Mouse (Mus musculus) forebrain, postnatal 0 days (tissue): ENCODE results near the gene Gsn. TPM values are rescaled to one million over a fixed set of nuclear protein-coding genes. Genes with fewer than 3 reads are reported as not detected.

ENCODE experiments used
- ATAC-seq: fragments of 200-750 bp; cut with Nextera tagmentation; 2 replicates; pipeline ENCODE4 v1.8.0; 2017; ENCODE audit warnings: mild to moderate bottlenecking, moderate library complexity
- DNase-seq: peaks from one replicate; pipeline ENCODE4 v3.0.0-alpha.2; 2015
- H3K27ac ChIP-seq: fragments of 300-500 bp; sonication (generic); 2 replicates; pipeline ENCODE4 v1.5.1; 2014; ENCODE audit warnings: low read depth, mild to moderate bottlenecking, antibody characterized with exemption, low read length, moderate library complexity, mixed read lengths
- H3K27me3 ChIP-seq: fragments of 300-500 bp; sonication (generic); 2 replicates; pipeline ENCODE4 v1.6.1; 2014; ENCODE audit warnings: mild to moderate bottlenecking, low read length, mixed read lengths; ENCODE audit not compliant: insufficient read depth
- H3K36me3 ChIP-seq: fragments of 300-500 bp; sonication (generic); 2 replicates; pipeline ENCODE4 v1.6.1; 2014; ENCODE audit warnings: mild to moderate bottlenecking, moderate library complexity; ENCODE audit not compliant: insufficient read depth
- H3K4me1 ChIP-seq: fragments of 300-500 bp; sonication (generic); 2 replicates; pipeline ENCODE4 v1.6.1; 2014; ENCODE audit warnings: antibody characterized with exemption; ENCODE audit not compliant: insufficient read depth
- H3K4me2 ChIP-seq: fragments of 300-500 bp; sonication (generic); 2 replicates; pipeline ENCODE4 v1.6.1; 2014; ENCODE audit warnings: low read depth, mild to moderate bottlenecking, moderate library complexity
- H3K4me3 ChIP-seq: fragments of 300-500 bp; sonication (generic); 2 replicates; pipeline ENCODE4 v1.5.1; 2014; ENCODE audit warnings: low read depth, low read length, mixed read lengths
- H3K9ac ChIP-seq: fragments of 300-500 bp; sonication (generic); 2 replicates; pipeline ENCODE4 v1.6.1; 2014; ENCODE audit warnings: mild to moderate bottlenecking
- H3K9me3 ChIP-seq: fragments of 300-500 bp; sonication (generic); 2 replicates; pipeline ENCODE4 v1.6.1; 2016; ENCODE audit warnings: low read length
- CTCF ChIP-seq: sonication (generic); IDR thresholded peaks from 2 replicates; pipeline ENCODE4 v1.5.1; 2016; ENCODE audit warnings: antibody characterized with exemption, control low read depth, low read depth
- WGBS: fragments of 180-500 bp; shearing (Covaris S2); extraction: QIAGEN DNeasy Blood & Tissue Kit; methylation state at CpG from one replicate; pipeline ENCODE4 v1.1.7; 2014; 5-methylcytosine and 5-hydroxymethylcytosine counted together
- polyA plus RNA-seq: library from polyadenylated mRNA; unstranded; fragments of >200 nt; fragmentation: Nextera tagmentation; extraction: Ambion mirVana; gene quantifications from 2 replicates; pipeline ENCODE4 v1.2.1, GENCODE M21; 2015
- total RNA-seq: library from RNA; depleted of rRNA; stranded (reverse); fragments of >200 nt; gene quantifications from 2 replicates; pipeline ENCODE4 v1.2.3, GENCODE M21; 2014

Gsn gene
- total and polyA plus RNA-seq, 2 experiments from 2014 or later: 24.3 to 30.3 TPM

DNA sequence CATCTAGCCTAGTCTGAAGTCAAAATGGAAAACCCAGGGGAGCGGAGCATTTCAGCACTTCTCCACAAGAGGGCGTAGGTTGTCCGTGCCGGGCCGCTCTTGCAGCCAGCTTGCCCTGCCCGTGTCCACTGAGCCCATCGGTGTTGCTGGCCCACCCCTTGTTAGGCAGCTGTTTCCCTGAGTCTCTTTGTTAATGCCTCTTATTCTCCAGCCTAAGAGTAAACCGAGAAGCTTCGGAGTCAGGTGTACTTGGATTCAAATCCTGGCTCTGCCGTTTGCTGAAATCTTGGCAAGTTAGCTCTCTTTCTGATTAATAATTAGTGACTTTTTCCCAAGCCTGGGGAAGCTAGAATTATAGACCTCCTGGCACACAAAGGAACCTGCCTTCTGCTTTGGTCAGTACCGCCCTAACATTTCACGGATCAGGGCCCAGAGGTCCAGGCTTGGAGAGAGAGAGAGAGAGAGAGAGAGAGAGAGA is 41.3 kb upstream of the Gsn start:
- DNase-seq: peak; percentile 82
- TF ChIP-seq CTCF: peak; percentile 89
- H3K27me3 ChIP-seq: no peaks in the 10 kb centered on the region
- ATAC-seq: peak; percentile 90
- no peak overlapping the region for H3K4me3 ChIP-seq
- 0 out of 2 replicates have a peak overlapping the region, but pooled peaks have one; percentile 1 for H3K9ac ChIP-seq
- H3K27ac ChIP-seq: no peak overlapping the region
- H3K9me3 ChIP-seq: no peaks in the 10 kb centered on the region
- H3K4me2 ChIP-seq: peak overlapping the region; percentile 31
- H3K4me1 ChIP-seq: 0 out of 2 replicates have a peak, but pooled peaks cover 4% of the 10 kb centered on the region
- H3K36me3 ChIP-seq: no peaks in the 10 kb centered on the region
- 1% methylated on average over 12 of the region's 12 CpGs for WGBS

DNA sequence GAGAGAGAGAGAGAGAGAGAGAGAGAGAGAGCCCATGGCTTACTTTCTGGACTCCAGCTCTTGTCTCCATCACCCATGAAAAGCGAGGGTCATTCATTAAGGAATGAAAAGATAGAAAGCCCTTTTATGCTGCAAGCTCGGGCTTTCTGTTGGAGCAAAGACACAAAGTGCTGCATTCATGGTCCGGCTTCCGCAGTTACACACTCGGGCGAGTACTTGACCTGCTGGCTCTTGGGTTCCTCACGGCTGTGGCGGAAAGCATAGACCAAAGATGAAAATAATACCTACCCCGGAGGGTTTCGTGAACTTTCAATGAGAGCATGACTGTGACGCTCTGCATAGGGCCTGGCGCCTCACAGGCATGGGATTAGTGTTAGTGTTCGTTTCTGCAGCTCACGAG is 40.8 kb upstream of the Gsn start:
- no peak overlapping the region for H3K27ac ChIP-seq
- H3K9ac ChIP-seq: no peak overlapping the region
- no peak for TF ChIP-seq CTCF
- no peaks in the 10 kb centered on the region for H3K36me3 ChIP-seq
- H3K27me3 ChIP-seq: no peaks in the 10 kb centered on the region
- 19% methylated on average over 14 of the region's 14 CpGs for WGBS
- no peaks in the 10 kb centered on the region for H3K9me3 ChIP-seq
- no peak overlapping the region for H3K4me2 ChIP-seq
- H3K4me3 ChIP-seq: no peak overlapping the region
- 0 out of 2 replicates have a peak, but pooled peaks cover 4% of the 10 kb centered on the region for H3K4me1 ChIP-seq
- ATAC-seq (peak; percentile 40), DNase-seq (peak; percentile 20)

DNA sequence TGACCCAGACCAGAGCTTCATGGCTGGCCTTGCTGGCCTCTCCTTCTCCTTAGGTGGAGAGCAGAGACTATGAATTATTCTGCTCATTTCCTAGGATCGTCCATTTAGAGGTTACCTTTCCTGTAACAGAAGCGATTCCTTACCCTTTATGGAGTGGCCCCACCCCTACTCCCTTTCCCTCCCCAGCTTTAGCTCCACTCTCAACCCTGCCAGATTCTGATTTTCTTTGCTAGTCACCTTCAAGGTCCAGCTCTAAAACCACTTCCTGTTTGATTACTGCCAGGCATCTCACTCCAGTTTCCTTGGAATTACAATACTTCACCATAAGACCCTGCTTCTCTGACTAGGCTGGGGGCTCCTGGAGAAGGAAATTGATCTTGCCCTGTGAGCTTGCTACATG is 39.5 kb upstream of the Gsn start:
- Histone ChIP-seq H3K27me3 (no peaks in the 10 kb centered on the region), H3K4me1 (0 out of 2 replicates have a peak, but pooled peaks cover 4% of the 10 kb centered on the region), H3K4me3 (no peak overlapping the region), H3K4me2 (no peak overlapping the region), H3K27ac (no peak overlapping the region), H3K36me3 (no peaks in the 10 kb centered on the region), H3K9me3 (no peaks in the 10 kb centered on the region), H3K9ac (no peak overlapping the region)
- 83% methylated on average over 2 of the region's 2 CpGs for WGBS
- ATAC-seq (no peak), DNase-seq (no peak)
- TF ChIP-seq CTCF: no peak

DNA sequence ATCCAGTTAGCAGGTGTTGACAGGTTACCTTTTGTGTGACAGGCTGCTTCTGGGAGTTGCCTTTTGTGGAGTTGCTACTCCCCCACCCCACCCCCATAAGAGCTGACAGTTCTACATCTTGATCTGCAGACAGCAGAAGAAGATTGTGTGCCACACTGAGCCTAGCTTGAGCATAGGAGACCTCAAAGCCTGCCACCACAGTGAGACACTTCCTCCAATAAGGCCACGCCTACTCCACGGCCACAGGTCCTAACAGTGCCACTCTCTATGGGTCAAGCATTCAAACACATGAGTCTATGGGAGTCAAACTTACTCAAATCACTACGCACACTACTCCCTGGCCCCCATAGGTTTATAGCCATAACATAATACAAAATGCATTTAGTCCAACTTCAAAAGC is 37.4 kb upstream of the Gsn start:
- Histone ChIP-seq H3K36me3 (no peaks in the 10 kb centered on the region), H3K4me3 (no peak overlapping the region), H3K27me3 (no peaks in the 10 kb centered on the region), H3K9ac (no peak overlapping the region), H3K27ac (no peak overlapping the region), H3K9me3 (no peaks in the 10 kb centered on the region), H3K4me1 (0 out of 2 replicates have a peak, but pooled peaks cover 4% of the 10 kb centered on the region), H3K4me2 (no peak overlapping the region)
- WGBS: 97% methylated on average over 3 of the region's 3 CpGs
- no peak for TF ChIP-seq CTCF
- ATAC-seq: no peak
- no peak for DNase-seq

DNA sequence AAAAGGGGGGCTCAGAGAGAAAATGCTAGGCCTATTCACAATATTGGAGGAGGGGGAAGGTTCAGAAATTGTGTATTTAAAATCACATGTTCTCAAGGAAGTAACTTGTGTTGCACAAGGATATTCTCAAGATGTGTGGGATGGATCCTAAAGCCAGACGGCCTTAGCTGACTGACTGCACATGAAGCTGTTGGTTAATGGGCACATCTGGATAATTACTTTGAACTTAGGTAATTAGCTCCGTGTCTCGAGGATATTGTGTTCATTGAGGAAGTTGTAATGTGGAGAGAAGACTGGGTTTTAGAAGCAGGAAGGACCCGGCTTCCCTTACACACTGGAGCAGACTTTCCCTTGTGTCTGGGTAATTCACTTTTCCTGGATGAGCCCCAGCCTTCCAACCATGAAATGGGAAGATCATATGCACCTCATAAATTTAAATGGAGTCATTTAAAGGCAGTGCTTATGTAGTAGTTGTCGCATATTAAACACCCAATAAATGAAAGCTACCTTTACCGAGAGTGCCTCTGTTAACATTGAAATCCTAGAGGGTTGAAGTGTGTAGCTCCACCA is 33.3 kb upstream of the Gsn start:
- Histone ChIP-seq H3K4me2 (no peak overlapping the region), H3K36me3 (no peaks in the 10 kb centered on the region), H3K27ac (no peak overlapping the region), H3K4me1 (no peaks in the 10 kb centered on the region), H3K27me3 (no peaks in the 10 kb centered on the region), H3K9me3 (no peaks in the 10 kb centered on the region), H3K4me3 (no peak overlapping the region), H3K9ac (no peak overlapping the region)
- DNase-seq (no peak), ATAC-seq (no peak)
- no peak for TF ChIP-seq CTCF
- 64% methylated on average over 6 of the region's 6 CpGs for WGBS

DNA sequence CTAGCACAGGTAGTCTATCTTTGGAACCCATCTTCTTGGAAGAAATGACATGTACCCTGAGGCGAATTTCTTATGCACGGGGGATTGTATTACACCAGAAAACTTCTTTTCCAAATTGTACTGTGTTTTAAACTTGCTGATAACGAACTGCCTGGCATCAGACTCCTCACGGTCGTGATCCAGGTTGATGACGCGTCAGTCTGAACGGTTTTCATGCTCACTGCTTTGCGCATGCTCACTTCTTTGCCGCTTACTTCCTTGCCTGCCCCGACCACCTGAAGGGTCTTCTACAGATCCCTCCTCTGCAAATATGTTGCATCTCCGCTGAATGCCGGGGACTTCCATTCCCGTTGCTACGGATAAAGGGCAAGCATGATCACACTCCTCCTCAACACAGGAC is 31.9 kb upstream of the Gsn start:
- DNase-seq (no peak), ATAC-seq (no peak)
- no peaks in the 10 kb centered on the region for H3K4me1 ChIP-seq
- no peak overlapping the region for H3K27ac ChIP-seq
- 89% methylated on average over 15 of the region's 15 CpGs for WGBS
- H3K9ac ChIP-seq: no peak overlapping the region
- TF ChIP-seq CTCF: no peak
- H3K4me2 ChIP-seq: no peak overlapping the region
- H3K27me3 ChIP-seq: no peaks in the 10 kb centered on the region
- no peak overlapping the region for H3K4me3 ChIP-seq
- H3K36me3 ChIP-seq: no peaks in the 10 kb centered on the region
- no peaks in the 10 kb centered on the region for H3K9me3 ChIP-seq

DNA sequence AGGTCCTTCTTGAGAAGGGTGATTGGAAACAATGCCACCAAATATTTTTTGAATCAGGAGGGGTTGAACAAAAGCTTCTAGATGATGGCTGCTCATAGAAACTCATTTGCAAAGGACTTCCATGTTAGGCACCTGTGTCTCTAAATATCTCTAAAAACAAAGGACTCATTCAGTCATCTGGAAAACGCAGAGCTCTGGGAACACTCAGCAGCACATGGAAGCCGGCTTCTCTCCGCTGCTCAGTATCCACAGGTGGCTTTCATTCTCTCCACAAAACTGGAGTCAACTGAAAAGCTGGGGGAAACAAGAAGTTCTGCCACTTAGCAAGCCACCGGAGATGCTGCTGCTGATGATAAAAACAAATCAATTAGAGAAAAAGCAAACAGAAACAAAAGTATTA is 28.0 kb upstream of the Gsn start:
- no peak for TF ChIP-seq CTCF
- H3K27ac ChIP-seq: no peak overlapping the region
- no peaks in the 10 kb centered on the region for H3K36me3 ChIP-seq
- H3K9me3 ChIP-seq: no peaks in the 10 kb centered on the region
- ATAC-seq: no peak
- 25% methylated on average over 4 of the region's 4 CpGs for WGBS
- H3K9ac ChIP-seq: no peak overlapping the region
- DNase-seq: no peak
- no peak overlapping the region for H3K4me3 ChIP-seq
- H3K4me1 ChIP-seq: no peaks in the 10 kb centered on the region
- H3K27me3 ChIP-seq: no peaks in the 10 kb centered on the region
- no peak overlapping the region for H3K4me2 ChIP-seq
